Mouse (Mus musculus) midbrain, embryonic 10.5 days (tissue): ENCODE results near the gene Ccin. TPM values are rescaled to one million over a fixed set of nuclear protein-coding genes. Genes with fewer than 3 reads are reported as not detected.

Experiments
- DNase-seq: peaks from one replicate; pipeline ENCODE4 v3.0.0-alpha.2; 2017; ENCODE audit warnings: low spot score
- H3K27ac ChIP-seq: fragments of 300-500 bp; sonication (generic); replicated peaks from 2 replicates; pipeline ENCODE4 v1.5.1; 2016; ENCODE audit warnings: mild to moderate bottlenecking
- H3K27me3 ChIP-seq: fragments of 300-500 bp; sonication (generic); 2 replicates; pipeline ENCODE4 v1.6.1; 2016; ENCODE audit warnings: low read depth, mild to moderate bottlenecking; ENCODE audit not compliant: poor library complexity, severe bottlenecking
- H3K36me3 ChIP-seq: fragments of 300-500 bp; sonication (generic); 2 replicates; pipeline ENCODE4 v1.6.1; 2016; ENCODE audit warnings: mild to moderate bottlenecking, moderate library complexity
- H3K4me1 ChIP-seq: fragments of 300-500 bp; sonication (generic); 2 replicates; pipeline ENCODE4 v1.6.1; 2016
- H3K4me3 ChIP-seq: fragments of 300-500 bp; sonication (generic); 2 replicates; pipeline ENCODE4 v1.5.1; 2016; ENCODE audit warnings: mild to moderate bottlenecking, moderate library complexity
- H3K9me3 ChIP-seq: fragments of 300-500 bp; sonication (generic); replicated peaks from 2 replicates; pipeline ENCODE4 v1.6.1; 2016; ENCODE audit warnings: mild to moderate bottlenecking
- WGBS: fragments of 180-500 bp; shearing (Covaris S2); methylation state at CpG from one replicate; pipeline ENCODE4 v1.1.7; 2016; 5-methylcytosine and 5-hydroxymethylcytosine counted together
- polyA plus RNA-seq: library from polyadenylated mRNA; unstranded; fragments of >200 nt; fragmentation: Nextera tagmentation; extraction: Ambion mirVana; gene quantifications from 2 replicates; pipeline ENCODE4 v1.2.1, GENCODE M21; 2016

The Ccin gene
- polyA plus RNA-seq, 1 experiment from 2014 or later: not detected

DNA sequence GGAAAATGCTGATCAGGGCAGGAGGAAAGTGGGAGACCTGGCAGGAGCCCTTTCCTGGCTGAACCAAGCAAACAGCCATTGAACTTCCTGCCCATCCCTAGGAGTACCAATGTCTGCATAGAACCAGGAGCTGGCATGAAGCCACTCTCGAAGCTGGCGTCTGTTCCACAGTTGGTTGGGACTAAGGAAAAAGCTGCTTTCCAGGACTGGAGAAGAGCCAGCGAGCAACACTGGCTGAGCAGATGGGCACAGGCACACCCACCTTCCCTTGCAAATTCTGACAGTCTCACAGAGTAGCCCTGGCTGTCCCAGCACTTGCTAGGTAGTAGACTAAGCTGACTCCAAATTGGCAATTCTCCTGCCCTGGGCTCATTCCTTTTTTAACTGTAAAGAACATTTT, 3.5 kb upstream of the Ccin start:
- H3K36me3 ChIP-seq: no peaks in the 10 kb centered on the region
- peaks cover 23% of the 10 kb centered on the region for H3K4me1 ChIP-seq
- H3K27ac ChIP-seq: no peak overlapping the region
- WGBS: 83% methylated on average over 3 of the region's 3 CpGs
- DNase-seq: no peak
- H3K4me3 ChIP-seq: no peak overlapping the region
- H3K9me3 ChIP-seq: no peaks in the 10 kb centered on the region
- H3K27me3 ChIP-seq: peaks cover 93% of the 10 kb centered on the region

DNA sequence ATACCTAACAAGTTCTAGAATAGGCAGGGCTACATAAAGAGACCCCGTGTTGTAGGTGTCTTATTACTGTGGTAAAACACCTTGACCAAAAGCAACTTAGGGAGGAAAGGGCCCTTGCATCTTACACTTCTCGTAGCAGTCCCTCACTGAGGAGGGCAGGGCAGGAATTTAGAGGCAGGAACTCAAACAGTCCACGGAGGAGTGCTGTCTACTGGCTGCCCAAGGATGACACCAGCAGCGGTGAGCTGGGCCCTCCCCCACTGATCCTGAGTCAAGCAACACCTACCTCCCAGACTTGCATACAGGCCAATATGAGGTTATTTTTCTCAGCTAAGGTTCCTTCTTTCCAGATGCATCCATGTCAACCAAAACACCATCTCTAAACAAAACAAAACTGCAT, 3.0 kb upstream of the Ccin start:
- Histone ChIP-seq H3K27me3 (peaks cover 92% of the 10 kb centered on the region), H3K9me3 (no peaks in the 10 kb centered on the region), H3K4me3 (no peak overlapping the region), H3K36me3 (no peaks in the 10 kb centered on the region), H3K27ac (no peak overlapping the region), H3K4me1 (peaks cover 23% of the 10 kb centered on the region)
- no peak for DNase-seq
- 85% methylated on average over 4 of the region's 4 CpGs for WGBS

DNA sequence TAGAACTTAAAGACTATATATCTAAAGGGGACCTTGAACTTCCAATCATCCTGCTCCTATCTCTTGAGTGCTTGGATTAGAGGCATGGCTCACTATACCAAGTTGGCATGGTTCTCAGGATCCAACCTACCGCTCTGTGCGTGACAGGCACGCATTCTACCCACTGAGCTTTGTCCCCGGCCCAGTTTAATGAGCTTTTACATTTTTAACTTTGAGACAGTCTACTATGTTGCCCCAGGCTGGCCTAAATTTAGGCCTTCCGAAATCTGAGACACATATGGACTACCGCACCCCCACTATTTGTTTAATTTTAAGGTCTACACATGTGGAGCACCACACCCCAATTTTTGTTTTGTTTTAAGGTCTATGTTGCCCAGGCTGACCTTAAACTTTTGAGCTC, 2.4 kb upstream of the Ccin start:
- Histone ChIP-seq H3K9me3 (no peaks in the 10 kb centered on the region), H3K27me3 (peaks cover 95% of the 10 kb centered on the region)
- 93% methylated on average over 6 of the region's 6 CpGs for WGBS

GRCm38 (mm10) chr4:43981251-43981650, 2.0 kb upstream of the Ccin start:
- peak overlapping the region; percentile 30; the same call in 1 of the 2 replicates for H3K27ac ChIP-seq
- H3K9me3 ChIP-seq: no peaks in the 10 kb centered on the region
- no peaks in the 10 kb centered on the region for H3K36me3 ChIP-seq
- 86% methylated on average over 7 of the region's 7 CpGs for WGBS
- H3K4me1 ChIP-seq: peaks cover 23% of the 10 kb centered on the region
- DNase-seq: no peak
- no peak overlapping the region for H3K4me3 ChIP-seq
- H3K27me3 ChIP-seq: peaks cover 91% of the 10 kb centered on the region

More for the DNA sequence above, 2.4 kb upstream of the Ccin start:
- Histone ChIP-seq H3K4me1 (peaks cover 23% of the 10 kb centered on the region), H3K27ac (no peak overlapping the region), H3K36me3 (no peaks in the 10 kb centered on the region), H3K4me3 (no peak overlapping the region)
- no peak for DNase-seq

DNA sequence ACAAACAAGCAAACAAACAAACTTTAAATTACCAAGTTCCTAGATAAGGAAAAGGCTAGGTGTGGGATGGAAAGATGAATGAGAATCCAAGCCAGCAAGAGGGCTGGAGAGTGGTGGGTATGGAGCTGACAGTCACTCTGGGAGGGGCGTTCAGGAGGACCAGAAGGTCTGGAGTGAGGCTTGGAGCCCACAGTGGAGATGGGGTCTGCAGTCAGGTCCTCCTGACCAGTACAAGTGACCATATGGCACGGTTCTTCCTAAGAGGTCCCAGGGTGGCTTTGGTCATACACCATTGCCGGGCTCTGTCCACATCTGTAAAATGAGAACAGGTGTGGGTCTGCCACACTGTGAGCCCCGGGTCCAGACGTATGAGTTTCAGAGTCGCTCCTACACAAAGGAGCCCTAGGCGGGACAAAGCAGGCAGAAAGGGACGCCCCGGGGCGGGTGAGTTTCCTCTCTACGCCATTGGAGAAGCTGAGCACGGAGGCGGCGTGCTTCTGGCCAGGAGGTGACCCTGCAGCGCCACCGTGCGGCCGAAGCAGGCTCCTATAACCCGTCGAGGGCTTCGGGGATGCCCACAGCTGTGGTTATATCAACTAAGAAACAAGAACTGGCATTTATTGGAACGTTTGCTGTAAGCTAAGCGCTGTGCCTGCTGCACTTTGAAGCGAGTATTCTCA, 1.1 kb upstream of the Ccin start:
- DNase-seq: peak; percentile 93
- Histone ChIP-seq H3K27ac (peak overlapping the region; percentile 84), H3K4me3 (peak overlapping the region; percentile 48), H3K4me1 (peaks cover 23% of the 10 kb centered on the region), H3K27me3 (peaks cover 87% of the 10 kb centered on the region), H3K36me3 (no peaks in the 10 kb centered on the region), H3K9me3 (no peaks in the 10 kb centered on the region)
- 4% methylated on average over 24 of the region's 24 CpGs for WGBS

DNA sequence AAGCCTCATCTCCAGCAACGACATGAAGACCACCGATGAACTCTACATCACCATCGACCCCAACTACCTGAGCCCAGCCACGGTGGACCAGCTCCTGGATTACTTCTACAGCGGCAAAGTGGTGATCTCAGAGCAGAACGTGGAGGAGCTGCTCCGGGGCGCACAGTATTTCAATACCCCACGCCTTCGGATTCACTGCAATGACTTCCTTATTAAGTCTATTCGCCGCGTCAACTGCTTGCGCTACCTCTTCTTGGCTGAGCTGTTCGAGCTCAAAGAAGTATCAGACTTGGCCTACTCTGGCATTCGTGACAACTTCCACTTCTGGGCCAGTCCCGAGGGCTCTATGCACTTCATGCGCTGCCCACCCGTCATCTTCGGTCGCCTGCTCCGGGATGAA, 473 bp downstream of the Ccin start:
- H3K4me1 ChIP-seq: peaks cover 14% of the 10 kb centered on the region
- no peak overlapping the region for H3K27ac ChIP-seq
- H3K9me3 ChIP-seq: no peaks in the 10 kb centered on the region
- WGBS: 92% methylated on average over 22 of the region's 22 CpGs
- H3K4me3 ChIP-seq: no peak overlapping the region
- H3K36me3 ChIP-seq: no peaks in the 10 kb centered on the region
- peaks cover 72% of the 10 kb centered on the region for H3K27me3 ChIP-seq
- no peak for DNase-seq

- Histone ChIP-seq H3K9me3 (no peaks in the 10 kb centered on the region), H3K36me3 (no peaks in the 10 kb centered on the region), H3K27me3 (peaks cover 68% of the 10 kb centered on the region), H3K4me3 (no peak overlapping the region), H3K27ac (no peak overlapping the region), H3K4me1 (peaks cover 8% of the 10 kb centered on the region)
- no peak for DNase-seq
- 90% methylated on average over 19 of the region's 19 CpGs for WGBS
Observed at GRCm38 (mm10) chr4:43984326-43984725, 1.0 kb downstream of the Ccin start.

- Histone ChIP-seq H3K27me3 (peaks cover 22% of the 10 kb centered on the region), H3K36me3 (no peaks in the 10 kb centered on the region), H3K27ac (no peak overlapping the region), H3K9me3 (no peaks in the 10 kb centered on the region), H3K4me3 (no peak overlapping the region), H3K4me1 (0 out of 2 replicates have a peak, but pooled peaks cover 3% of the 10 kb centered on the region)
- 90% methylated on average over 3 of the region's 3 CpGs for WGBS
- no peak for DNase-seq
Observed at GRCm38 (mm10) chr4:43988976-43989375, 5.7 kb downstream of the Ccin start.

- Histone ChIP-seq H3K9me3 (no peaks in the 10 kb centered on the region), H3K4me1 (0 out of 2 replicates have a peak, but pooled peaks cover 3% of the 10 kb centered on the region), H3K27me3 (no peaks in the 10 kb centered on the region), H3K27ac (no peak overlapping the region), H3K4me3 (no peak overlapping the region), H3K36me3 (no peaks in the 10 kb centered on the region)
- no peak for DNase-seq
- 94% methylated on average over 11 of the region's 11 CpGs for WGBS
Observed at GRCm38 (mm10) chr4:43993072-43993471, 9.8 kb downstream of the Ccin start.

- no peak overlapping the region for H3K27ac ChIP-seq
- H3K36me3 ChIP-seq: no peaks in the 10 kb centered on the region
- no peak for DNase-seq
- no peaks in the 10 kb centered on the region for H3K4me1 ChIP-seq
- 77% methylated on average over 2 of the region's 2 CpGs for WGBS
- H3K27me3 ChIP-seq: no peaks in the 10 kb centered on the region
- peaks cover 2% of the 10 kb centered on the region; the same call in 1 of the 2 replicates for H3K9me3 ChIP-seq
- no peak overlapping the region for H3K4me3 ChIP-seq
Observed at GRCm38 (mm10) chr4:43994342-43994741, 11.1 kb downstream of the Ccin start.

DNA sequence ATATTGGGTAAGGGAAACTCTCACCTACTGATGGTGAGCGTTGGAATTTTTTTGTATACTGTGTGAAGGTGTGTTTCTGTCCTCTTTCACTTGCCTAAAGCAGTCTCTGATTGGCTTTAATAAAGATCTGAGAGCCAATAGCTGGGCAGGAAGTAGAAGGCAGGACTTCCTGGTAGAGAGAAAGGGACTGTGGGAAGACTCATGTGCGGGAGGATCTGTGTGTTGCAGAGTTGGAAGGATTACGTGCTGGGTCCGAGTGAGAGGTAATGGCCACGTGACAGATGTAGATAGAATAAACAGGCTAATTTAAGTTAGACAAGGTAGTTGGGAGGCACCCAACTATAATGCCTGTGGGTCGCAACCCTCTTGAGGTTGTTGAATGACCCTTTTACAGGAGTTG, 20.3 kb downstream of the Ccin start:
- H3K9me3 ChIP-seq: peaks cover 5% of the 10 kb centered on the region; the same call in 1 of the 2 replicates

DNA sequence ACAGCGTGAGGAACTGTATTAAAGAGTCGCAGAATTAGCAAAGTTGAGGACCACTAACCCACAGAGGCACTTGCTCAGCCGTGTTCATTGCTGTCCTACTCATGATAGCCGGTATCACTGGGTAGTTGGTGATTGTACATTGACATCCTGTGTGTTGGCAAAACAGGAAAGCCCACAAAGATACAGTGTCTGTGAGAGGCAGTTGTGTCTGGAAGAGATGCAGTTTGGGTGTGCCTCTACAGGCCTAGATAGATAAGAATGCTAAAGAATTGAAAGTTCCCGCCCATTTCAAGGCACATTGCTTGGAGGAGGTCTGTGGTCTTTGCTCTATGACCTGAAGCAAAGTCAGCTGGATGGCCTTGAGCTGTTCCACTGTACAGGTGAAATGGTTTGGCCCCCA, 20.8 kb downstream of the Ccin start, which contains the start of gene Clta:
Gene Clta, plus strand, starts transcription at position 327 of the 400 bp plus-strand sequence.
- no peak for DNase-seq
- H3K4me1 ChIP-seq: no peaks in the 10 kb centered on the region
- WGBS: 91% methylated on average over 5 of the region's 5 CpGs
- H3K4me3 ChIP-seq: no peak within 1 kb of the TSS
- no peaks in the 10 kb centered on the region for H3K36me3 ChIP-seq
- no peak within 1 kb of the TSS for H3K27ac ChIP-seq
- peaks cover 5% of the 10 kb centered on the region; the same call in 1 of the 2 replicates for H3K9me3 ChIP-seq
- no peaks in the 10 kb centered on the region for H3K27me3 ChIP-seq

More for the DNA sequence above, 20.3 kb downstream of the Ccin start:
- WGBS: 88% methylated on average over 6 of the region's 6 CpGs
- no peak overlapping the region for H3K27ac ChIP-seq
- no peaks in the 10 kb centered on the region for H3K4me1 ChIP-seq
- H3K27me3 ChIP-seq: no peaks in the 10 kb centered on the region
- no peak for DNase-seq
- H3K4me3 ChIP-seq: no peak overlapping the region
- no peaks in the 10 kb centered on the region for H3K36me3 ChIP-seq

- 74% methylated on average over 3 of the region's 3 CpGs for WGBS
- no peak overlapping the region for H3K27ac ChIP-seq
- no peaks in the 10 kb centered on the region for H3K27me3 ChIP-seq
- no peak for DNase-seq
- no peaks in the 10 kb centered on the region for H3K36me3 ChIP-seq
- no peaks in the 10 kb centered on the region for H3K9me3 ChIP-seq
- H3K4me3 ChIP-seq: no peak overlapping the region
- H3K4me1 ChIP-seq: no peaks in the 10 kb centered on the region
Observed at GRCm38 (mm10) chr4:44004623-44005409, 21.5 kb downstream of the Ccin start.
